Mouse (Mus musculus) v-Abl transformed pro-B cells (cell line): ENCODE results near the gene Tbc1d22a.

ENCODE experiments used
- in situ Hi-C, 2 experiments: fragments of 400-800 bp; cut with MboI; formaldehyde crosslinking; loops; one replicate each; pipeline ENCODE4 v1.15.1; 2025; ENCODE audit not compliant: unreplicated experiment in 2 of 2

Gene Tbc1d22a

DNA sequence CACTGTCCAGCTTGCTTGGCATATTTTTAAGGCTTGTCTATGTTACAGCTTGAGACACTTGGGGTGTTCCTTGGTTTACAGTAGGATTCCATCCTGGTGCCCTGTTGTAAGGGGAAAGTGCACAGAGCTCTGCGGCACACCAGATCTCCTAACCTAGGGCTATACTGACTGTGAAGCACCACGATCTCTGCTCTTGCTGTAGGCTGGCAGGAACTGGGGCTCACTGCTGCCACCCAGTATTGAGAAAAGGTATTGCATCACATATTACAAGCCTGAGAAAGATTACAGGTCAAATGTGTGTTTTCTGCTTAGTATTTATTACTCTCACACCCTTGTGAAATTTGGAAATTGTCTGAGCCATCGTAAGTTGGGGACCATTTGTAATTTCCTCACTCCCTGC lies 13.9 kb downstream of the Tbc1d22a start:
- in situ Hi-C loops = loop anchor here (10.0 to 25.0 kb wide), 3 partner anchors 183 to 616 kb away; no protein-coding TSS in a partner anchor

DNA sequence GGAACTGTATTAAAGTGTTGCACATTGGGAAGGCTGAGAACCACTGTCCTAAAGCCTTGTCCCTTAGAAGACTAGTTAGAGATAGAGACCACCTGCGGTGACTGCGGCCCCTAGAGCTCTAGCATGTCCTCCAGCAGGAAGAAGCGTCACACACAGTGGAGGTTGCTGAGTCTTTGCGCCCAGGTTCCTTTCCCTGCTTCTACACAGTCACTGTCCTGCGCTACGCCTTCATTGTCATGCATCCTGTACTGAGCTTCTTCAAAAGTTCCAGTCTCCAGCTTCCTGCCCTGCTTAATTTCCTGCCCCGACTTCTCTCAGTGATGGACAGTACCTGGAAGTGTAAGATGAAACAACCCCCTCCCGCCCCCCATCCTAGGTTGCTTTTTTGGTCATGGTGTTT lies 14.8 kb downstream of the Tbc1d22a start:
- in situ Hi-C loops = loop anchor here (10.0 to 25.0 kb wide), 3 partner anchors 184 to 617 kb away; no protein-coding TSS in a partner anchor

DNA sequence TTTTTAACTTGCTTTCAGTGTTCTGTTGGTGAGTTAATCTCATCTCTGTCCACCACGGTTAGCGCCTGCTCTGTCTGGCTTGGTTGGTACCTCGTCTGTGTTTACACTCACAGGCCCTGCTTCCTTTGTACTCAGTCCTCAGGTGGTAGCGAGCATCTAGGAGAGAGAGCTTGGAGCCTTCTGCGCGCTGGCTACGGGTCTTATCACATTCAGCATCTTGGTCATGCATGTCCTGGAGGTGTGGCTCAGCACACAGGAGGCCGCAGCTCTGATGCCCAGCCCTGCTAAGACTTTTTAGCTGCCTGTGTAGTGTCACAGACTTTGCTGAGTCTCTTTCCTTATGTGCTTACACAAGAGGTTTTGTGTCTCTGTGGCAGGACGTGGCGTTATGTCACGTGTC lies 15.4 kb downstream of the Tbc1d22a start:
- in situ Hi-C loops = loop anchor here (10.0 to 25.0 kb wide), 3 partner anchors 185 to 617 kb away; no protein-coding TSS in a partner anchor

DNA sequence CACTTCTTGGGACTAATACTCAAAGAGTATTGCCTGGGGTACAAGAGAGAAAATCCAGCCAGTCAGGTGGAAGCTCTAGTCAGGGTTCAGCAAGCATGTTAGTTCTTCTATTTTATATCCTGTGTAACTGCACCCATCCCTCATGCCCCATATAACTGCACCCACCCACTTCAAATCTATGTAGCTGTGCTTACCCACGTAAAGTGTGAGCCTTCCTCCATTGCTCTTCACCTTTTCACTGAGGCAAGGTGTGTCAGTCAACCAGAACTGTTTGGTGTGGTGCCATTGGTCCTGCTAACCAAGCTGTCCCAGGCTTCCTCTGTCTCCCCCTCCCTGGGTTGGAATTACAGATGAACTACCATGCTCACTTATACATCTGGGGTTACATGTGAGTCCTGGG lies 16.9 kb downstream of the Tbc1d22a start:
- in situ Hi-C loops = loop anchor here in 1 of 2 experiments (10.0 to 25.0 kb wide), 2 partner anchors 516 to 619 kb away; no protein-coding TSS in a partner anchor

DNA sequence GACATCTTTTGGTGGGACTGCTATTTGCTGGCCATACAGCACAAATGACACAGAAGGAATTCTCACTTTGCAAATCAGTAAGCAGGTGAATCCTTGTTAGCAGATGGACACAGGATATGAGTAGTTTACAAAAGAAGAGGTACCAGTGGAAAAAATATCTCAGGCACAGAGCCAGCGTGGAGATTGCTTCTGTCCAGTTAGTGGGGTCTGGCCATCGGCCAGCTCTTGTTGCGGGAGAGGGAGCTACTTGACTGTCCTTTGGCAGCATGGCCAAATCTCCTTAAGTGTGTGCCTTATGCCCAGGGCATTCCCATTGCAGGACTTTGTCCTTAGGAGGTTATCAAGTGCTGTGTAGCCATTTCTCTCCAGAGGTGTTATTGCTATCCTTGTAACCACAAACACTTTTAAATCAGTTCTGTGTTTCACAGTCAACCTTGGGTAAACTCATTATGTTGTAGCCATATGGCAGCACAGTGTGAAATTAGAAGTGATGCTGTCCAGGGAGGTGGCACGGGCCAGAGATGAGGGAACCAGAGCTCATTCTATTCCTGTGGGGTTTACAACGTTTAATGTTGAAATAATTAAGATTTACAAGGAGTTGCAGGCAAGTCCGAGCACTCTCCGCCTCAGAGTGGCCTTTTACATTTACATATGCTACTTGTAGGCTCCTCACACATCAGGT lies 17.7 kb downstream of the Tbc1d22a start:
- in situ Hi-C loops = loop anchor here in 1 of 2 experiments (10.0 to 25.0 kb wide), 2 partner anchors 517 to 620 kb away; no protein-coding TSS in a partner anchor

DNA sequence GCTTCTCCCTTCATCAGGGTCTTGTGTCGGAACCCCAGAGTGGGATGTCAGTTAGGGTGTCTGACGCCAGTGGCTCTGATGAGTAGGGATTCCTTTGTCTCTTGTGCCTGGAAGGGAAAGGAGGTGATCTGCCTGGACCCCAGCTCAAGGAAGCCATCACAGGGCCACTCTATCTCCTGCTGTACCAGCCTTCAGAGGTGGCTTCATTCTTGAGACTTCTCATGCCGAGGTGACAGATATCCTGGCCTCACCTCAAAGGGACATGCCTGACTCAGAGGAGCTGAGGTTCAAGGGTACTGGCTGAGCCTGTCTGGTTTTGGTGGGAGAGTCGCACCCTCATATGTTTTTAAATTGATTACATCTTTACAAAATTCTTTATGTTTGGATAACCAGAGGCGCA lies 19.7 kb downstream of the Tbc1d22a start:
- in situ Hi-C loops = loop anchor here in 1 of 2 experiments (10.0 to 25.0 kb wide), 2 partner anchors 519 to 622 kb away; no protein-coding TSS in a partner anchor

DNA sequence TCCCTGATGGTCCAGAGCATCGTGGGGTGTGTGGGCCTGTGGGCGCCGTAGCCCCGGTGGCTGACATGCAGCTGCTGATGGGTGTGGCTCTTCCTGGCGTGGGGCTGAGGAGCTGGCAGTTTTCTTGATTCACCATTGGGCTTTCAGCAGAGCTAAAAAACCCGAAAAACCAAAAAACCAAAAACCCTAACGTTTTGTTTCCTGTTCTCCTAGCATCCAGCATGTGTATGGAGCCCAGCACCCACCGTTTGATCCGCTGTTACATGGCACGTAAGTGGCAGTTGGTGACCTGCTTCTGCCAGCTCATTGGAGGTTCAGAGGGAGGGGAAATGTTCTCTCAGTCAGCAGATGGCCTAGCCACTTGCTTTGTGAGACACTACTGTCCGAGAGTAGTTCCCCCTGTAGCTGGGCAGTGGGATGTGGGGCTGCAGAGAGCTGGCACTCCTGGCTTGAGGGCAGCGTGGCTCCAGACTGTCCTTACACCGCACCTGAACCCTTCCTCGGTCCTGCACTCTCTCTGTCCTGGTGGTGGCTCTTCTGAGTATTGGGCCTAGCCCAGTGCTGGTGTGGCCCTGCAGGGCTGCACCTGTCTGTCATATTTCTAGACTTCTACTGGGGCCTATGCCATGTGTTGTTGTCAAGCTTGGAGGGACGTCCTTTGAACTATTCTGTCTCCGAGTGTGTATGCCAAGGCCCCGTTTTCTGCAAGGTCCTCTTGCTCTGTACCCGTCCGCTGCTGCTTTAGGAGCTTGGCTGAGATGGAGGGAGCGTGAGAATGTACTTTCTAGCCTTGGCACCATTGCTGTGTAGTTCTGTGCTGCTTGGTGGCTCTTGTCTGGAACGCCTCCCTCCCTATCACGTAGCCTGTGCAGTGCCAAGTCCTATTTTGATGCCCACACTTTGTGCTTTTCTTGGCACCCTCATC lies 20.5 kb downstream of the Tbc1d22a start:
- in situ Hi-C loops = loop anchor here (5.0 to 25.0 kb wide), 3 partner anchors 168 to 622 kb away; no protein-coding TSS in a partner anchor

DNA sequence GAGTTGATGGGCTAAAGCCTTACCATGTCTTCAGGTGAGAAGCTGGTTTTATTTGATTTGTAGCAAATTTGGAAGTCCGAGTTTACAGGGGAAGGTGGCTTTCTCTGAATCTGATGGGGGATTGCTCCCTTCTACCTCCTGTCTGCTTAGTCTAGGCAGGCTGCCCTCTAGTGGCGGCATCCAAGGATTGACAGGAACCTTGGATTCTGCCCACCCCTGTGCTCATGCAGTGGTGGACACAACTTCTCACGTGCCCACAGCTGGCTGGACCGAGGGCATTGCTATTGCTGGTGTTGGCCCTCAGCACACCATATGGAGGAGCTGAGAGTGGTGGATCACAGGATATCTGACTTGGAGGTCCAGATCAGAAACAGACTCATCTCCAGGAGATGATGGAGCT lies 22.0 kb downstream of the Tbc1d22a start:
- in situ Hi-C loops = loop anchor here (5.0 to 25.0 kb wide), 3 partner anchors 166 to 624 kb away; no protein-coding TSS in a partner anchor

DNA sequence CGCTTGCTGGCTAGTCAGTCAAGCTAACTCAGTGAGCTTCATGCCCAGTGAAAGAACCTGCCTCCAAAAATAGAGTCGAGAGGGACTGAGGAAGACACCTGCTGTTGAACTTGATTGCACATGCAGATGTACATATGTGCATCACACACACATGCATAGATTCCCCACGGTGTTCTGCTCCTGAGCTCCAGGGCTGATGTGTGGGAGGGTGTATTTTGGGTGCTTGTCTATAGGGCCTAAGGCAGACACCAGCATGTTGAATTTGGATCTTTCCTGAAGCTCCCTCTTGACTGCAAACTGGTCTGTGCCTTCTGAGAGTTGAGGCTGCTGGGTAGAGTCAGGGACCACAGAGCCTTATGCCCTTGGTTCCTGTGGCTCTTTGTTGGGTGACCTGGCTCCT lies 23.8 kb downstream of the Tbc1d22a start:
- in situ Hi-C loops = loop anchor here (5.0 to 25.0 kb wide), 3 partner anchors 164 to 626 kb away; no protein-coding TSS in a partner anchor

DNA sequence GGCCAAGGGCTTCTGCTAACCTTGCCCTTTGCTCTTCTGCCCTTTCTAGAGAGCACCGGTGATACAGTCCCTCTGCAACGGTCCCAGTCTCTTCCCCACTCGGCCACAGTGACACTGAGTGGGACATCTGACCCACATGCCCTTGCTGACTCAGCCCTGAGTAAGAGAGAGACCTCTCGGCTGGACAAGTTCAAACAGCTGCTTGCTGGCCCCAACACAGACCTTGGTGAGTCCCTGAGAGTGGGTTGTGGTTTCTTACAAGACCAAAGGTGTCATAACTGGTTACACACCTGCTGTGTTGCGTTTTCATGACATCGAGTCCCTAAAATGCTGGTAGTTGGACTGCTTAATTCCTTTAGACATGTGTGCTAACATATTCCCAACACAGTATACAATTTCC lies 24.8 kb downstream of the Tbc1d22a start:
- in situ Hi-C loops = loop anchor here (5.0 to 25.0 kb wide), 3 partner anchors 163 to 627 kb away; no protein-coding TSS in a partner anchor

DNA sequence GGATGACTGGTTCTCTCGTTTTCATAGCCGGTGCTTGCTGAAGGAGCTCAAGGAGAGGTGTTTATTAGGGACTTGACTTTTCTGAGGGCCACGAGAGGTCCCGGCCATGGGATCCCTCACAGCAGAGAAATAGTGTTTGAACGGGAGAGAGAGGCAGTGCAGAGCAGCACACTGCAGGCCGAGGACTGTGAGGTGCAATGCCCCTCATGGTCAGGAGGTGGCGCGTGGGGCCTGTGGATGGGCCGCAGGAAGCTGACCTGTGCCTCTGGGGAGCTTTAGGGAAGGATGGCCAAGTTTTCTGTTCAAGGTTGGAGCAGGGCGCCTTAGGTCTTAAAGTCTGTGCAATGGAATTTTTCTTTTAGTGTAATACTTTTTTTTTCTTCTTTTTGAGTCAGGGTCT lies 25.5 kb downstream of the Tbc1d22a start:
- in situ Hi-C loops = loop anchor here (5.0 to 25.0 kb wide), 3 partner anchors 162 to 628 kb away; no protein-coding TSS in a partner anchor

DNA sequence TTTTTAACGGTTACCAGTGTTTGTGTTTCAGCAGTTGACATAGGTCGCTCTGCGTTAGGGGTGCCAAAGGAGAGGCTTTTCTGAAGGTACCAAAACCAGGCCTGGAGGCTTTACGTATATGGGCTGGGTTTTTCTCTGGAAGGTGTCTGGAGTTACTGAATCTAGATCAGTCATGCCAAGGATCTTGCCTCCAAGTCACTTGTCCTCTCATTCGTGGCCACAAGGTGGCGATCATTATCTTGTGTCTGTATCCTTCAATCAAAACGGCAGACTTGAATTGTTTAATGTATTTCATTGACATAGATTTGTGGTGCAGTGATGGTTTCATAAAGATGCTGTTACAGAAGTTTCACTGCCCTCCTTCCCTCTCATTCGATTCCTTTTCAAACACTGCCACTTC lies 29.4 kb downstream of the Tbc1d22a start:
- in situ Hi-C loops = loop anchor here in 1 of 2 experiments (25.0 kb wide), 1 partner anchor 631 kb away; no protein-coding TSS in a partner anchor

DNA sequence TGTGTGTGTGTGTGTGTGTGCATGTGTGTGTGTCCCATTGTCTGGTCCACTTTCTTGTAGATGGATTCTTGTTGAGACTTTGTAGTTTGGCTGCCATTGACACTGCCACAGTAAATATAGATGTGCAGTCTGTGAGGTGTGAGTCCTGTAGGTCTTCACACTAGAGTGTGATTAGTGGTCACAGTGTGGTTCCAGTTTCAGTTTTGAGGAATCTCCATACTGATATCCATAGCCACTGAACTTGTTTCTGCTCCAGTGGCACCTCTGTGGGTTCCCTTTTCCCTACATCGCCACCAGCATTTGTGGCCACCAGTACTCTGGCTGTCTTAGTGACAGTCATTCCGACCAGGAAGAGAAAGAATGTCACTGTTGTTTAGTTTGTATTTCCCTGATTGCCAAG lies 30.1 kb downstream of the Tbc1d22a start:
- in situ Hi-C loops = loop anchor here in 1 of 2 experiments (25.0 kb wide), 1 partner anchor 632 kb away; no protein-coding TSS in a partner anchor

DNA sequence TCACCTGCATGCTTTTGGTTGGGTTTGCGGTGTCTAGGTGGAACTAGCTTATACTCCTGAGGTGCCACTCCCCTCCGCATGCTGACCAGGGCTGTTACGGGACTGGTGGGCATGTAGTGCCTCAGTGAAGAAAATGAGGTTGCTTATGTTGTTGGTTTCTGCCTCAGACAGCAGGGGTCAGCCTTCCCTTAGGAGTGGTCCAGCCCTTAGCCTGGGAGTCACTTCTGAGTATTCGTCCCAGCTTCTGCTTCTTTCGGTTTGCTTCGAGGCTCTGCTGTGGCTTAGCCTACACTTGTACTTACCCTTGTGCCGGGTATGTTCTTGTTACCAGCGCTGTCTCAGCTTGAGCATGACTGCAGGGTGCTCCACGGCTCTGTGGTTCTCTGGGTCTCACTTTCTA lies 36.0 kb downstream of the Tbc1d22a start:
- in situ Hi-C loops = loop anchor here in 1 of 2 experiments (5.0 kb wide), 1 partner anchor 152 kb away; no protein-coding TSS in a partner anchor

DNA sequence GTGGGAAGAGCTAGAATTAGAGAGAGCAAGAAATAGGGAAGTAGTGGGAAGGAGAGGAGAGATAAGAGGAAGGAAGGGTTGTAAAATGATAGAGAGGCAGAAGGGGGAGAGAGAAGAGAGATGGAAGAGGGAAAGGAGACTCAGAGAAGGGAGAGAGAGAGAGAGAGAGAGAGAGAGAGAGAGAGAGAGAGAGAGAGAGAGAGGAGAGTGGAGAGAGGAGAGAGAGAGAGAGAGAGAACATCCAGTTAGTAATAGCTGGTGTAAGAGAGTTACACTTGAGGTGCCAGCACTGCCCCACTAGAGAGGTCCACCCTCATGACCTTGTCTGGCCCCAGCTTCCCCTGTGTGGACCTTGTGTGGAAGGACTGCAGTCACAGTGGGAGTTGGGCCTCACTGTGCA lies 37.9 kb downstream of the Tbc1d22a start:
- in situ Hi-C loops = loop anchor here in 1 of 2 experiments (5.0 kb wide), 1 partner anchor 150 kb away; no protein-coding TSS in a partner anchor

DNA sequence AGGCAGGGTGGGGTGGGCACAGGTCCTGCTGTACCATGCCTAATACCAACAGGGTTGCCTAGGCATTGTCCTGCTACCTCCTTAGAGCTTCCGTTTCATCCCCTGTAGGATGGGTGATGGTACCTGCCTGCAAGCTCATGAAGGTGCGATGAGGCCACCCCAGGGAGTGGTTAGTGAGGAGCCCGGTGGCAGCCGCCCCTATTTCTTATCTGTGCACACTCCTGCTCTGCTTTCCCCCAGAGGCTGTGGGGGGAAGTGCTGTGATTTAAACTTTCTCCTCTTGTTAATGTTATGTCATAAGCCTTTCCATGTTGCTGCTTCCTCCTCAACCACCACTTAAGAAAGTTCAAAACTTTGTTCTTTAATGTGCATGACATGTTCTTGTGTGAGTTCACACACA lies 38.4 kb downstream of the Tbc1d22a start:
- in situ Hi-C loops = loop anchor here in 1 of 2 experiments (5.0 kb wide), 1 partner anchor 150 kb away; no protein-coding TSS in a partner anchor

DNA sequence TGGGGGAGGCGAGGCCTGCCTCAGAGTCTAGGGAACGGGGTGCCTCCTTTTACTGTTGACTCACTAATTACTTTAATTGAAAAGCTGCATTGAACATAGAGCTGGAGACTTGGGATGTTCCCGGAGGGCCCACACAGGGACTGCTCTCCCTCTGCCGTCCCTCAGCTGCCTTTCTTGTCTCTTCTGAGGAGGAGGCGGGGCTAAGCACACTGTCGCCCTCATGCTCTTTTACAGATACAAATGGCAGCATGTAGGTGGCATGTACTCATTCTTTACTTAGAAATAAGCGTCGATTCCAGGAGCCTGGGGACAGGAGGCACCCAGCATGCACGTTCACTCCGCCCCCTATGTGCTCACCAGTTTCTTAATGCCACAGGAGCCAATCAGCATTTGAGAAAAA lies 39.2 kb downstream of the Tbc1d22a start:
- in situ Hi-C loops = loop anchor here in 1 of 2 experiments (5.0 kb wide), 1 partner anchor 149 kb away; no protein-coding TSS in a partner anchor

DNA sequence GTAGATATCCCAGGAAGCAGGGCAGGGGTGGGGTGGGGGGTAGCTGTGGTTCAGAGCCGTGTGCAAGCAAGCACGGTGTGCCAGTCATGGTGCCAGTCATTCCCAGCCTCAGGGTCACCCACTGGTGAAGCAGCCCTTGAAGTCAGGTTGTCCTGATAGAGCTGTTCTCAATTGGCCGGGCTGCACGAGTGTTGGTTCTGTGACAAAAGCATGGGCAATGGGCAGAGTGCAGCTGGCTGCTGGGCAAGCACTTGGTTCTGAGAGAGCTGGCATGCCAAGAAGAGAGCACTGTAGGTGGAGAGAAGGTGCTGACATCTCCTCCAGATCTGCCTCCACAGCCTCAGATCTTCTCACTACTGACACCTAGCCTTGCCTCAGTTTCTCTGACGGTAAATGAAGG lies 41.9 kb downstream of the Tbc1d22a start:
- in situ Hi-C loops = no loop called here

DNA sequence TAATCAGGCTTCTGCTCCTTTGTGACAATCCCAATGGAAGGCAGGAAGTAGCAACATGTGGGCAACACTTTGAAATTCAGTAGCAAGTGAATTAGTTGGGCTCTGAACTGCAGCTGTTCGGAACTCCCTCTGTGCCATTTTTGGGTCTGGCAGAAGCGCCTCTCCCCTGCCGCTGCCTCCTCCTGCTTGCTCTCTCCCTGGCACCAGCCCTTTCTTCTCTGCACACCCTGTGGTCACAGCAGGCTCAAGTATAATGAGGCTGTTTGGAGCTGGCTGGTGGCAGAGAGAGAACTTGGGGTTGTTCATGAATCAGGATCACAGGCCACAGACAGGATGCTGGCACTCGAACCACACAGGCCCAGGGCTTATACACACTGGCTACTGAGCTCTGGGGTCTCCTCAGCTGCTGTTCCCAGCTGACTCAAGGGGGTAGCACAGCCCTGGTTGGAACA lies 42.5 kb downstream of the Tbc1d22a start:
- in situ Hi-C loops = no loop called here
